Mouse (Mus musculus): ENCODE measurements at regions not wholly inside any gene's neighbourhood (a gene's known extent, or its start where the extent isn't known, plus 50 kb on each side); places are given as distances from the start of the nearest gene placed in this dataset.

DNA sequence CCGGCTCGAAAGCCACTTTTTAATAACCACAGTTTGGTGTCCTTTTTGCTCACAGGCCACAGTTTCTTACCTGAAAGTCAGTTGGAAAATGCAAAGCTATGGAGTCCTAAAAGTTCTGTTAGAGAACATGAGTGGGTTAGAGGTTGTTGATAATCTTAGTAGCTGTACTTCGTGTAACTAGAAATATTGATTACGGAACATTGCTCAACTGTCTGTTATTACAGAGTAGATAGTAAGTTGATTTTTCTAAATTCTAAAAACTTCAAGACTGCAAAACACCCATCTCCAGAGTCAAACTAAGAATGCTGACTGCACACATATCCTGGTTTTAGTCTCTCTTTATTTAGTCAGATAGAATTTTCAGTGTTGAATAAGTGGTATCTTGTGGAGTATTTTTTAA is 111.0 kb downstream of the Slc38a4 start:
- DNase-seq (ENCODE audit: extremely low spot score in 1 of 2, low spot score in 1 of 2), result no peak

- no peak for DNase-seq (ENCODE audit: extremely low spot score in 1 of 2, low spot score in 1 of 2)
Observed at GRCm38 (mm10) chr15:96942651-96943050, 113.1 kb downstream of the Slc38a4 start.

DNA sequence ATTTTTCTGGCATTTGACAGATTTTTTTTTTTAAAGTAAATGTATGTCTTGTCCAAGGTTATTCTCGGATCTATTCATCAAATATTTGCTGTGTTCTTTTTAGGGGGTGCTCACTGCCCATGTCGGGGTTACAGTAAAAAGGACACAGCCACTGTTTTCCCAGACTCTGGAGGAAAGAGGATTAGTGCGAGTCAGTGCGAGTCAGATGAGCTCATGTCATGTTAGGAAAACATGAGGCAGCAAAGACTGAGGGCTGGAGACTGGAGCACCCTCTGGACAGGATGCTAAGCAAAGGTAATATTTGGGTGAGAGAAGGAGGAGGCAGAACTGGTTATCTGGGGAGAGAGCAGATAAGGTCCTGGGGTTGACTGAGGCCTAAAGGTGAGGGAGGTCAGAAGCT is 117.3 kb downstream of the Slc38a4 start:
- no peak for DNase-seq (ENCODE audit: extremely low spot score in 1 of 2, low spot score in 1 of 2)

- DNase-seq (ENCODE audit: extremely low spot score in 1 of 2, low spot score in 1 of 2), result no peak
Observed at GRCm38 (mm10) chr15:96937623-96938022, 118.1 kb downstream of the Slc38a4 start.

DNA sequence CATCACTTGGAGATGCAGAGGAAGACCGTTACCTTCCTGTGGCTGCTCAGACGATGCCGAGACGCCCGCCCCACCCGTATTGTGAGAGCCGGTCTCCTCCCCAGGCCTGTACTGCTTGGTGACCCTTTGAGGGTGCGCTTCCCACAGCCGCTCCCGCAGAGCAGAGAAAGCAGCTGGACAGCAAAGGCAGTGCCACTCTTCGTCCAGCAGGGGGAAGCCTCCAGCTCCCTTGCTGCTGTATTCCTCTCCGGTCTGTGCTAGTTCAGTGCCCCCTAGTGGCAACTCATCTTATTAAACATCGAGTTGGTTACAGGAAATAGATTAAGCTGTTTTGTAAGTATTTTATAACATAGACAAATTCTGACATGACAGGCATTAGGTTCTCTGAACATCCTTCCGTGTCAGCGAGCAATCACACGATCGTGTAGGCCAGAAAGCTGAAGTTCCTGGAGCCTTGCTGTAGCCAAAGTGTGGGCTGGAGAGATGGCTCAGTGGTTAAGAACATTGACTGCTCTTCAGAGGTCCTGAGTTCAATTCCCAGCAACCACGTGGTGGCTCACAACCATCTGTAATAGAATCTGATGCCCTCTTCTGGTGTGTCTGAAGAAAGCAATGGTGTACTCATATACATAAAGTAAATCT is 118.9 kb downstream of the Slc38a4 start:
- DNase-seq (ENCODE audit: extremely low spot score in 1 of 2, low spot score in 1 of 2), result peak; percentile 80 to 98

- DNase-seq (ENCODE audit: extremely low spot score in 1 of 2, low spot score in 1 of 2), result no peak
Observed at GRCm38 (mm10) chr15:96936216-96936615, 119.5 kb downstream of the Slc38a4 start.

DNA sequence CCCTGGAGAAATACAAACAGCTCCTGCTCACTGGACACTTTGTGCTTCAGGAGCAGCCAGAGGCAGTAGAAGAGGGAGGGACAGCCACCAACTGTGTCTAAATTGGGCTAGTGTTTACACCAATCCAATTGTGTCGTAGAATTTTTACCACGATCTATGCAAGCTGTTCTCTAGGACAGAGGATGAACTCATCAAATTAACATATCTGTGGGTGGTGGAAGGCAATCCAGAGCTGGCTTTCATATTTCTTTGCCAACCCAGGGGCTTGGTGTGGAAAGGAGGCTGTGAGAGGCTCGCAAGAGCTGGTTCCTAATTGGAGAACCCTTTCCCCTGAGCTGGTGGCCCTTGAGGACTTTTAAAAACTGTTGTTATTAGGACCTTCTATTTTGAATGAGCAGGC is 122.3 kb downstream of the Slc38a4 start:
- DNase-seq (ENCODE audit: extremely low spot score in 1 of 2, low spot score in 1 of 2), result peak; percentile 64 to 71

GRCm38 (mm10) chr15:96930531-96930930 is 125.2 kb downstream of the Slc38a4 start:
- DNase-seq (ENCODE audit: extremely low spot score in 1 of 2, low spot score in 1 of 2), result no peak

DNA sequence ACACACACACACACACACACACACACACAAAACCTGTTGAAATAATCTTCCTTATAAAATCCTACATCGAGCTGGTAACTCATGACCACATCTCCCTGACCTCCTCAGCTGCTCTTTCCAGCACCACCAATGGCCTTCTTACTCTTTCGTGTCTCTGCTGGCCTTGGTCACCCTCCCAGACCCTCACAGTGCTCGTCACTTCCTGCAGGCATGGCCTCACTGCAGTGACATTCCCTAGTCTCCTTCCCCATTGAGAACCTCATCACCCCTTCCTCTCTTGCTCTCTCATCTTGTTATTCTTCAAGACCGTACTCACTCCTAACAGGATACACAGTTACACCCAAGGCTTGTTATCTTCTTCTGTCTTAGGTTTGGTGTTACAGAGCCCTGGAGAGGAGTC is 126.0 kb downstream of the Slc38a4 start:
- no peak for DNase-seq (ENCODE audit: extremely low spot score in 1 of 2, low spot score in 1 of 2)

- DNase-seq (ENCODE audit: extremely low spot score in 1 of 2, low spot score in 1 of 2), result no peak
Observed at GRCm38 (mm10) chr15:96928692-96929091, 127.1 kb downstream of the Slc38a4 start.

GRCm38 (mm10) chr15:96927674-96928073 is 128.1 kb downstream of the Slc38a4 start:
- DNase-seq (ENCODE audit: extremely low spot score in 1 of 2, low spot score in 1 of 2), result no peak

GRCm38 (mm10) chr15:96926660-96927059 is 129.1 kb downstream of the Slc38a4 start:
- no peak for DNase-seq (ENCODE audit: extremely low spot score in 1 of 2, low spot score in 1 of 2)

- DNase-seq (ENCODE audit: extremely low spot score in 1 of 2, low spot score in 1 of 2), result no peak
Observed at GRCm38 (mm10) chr15:96916586-96916985, 139.2 kb downstream of the Slc38a4 start.

DNA sequence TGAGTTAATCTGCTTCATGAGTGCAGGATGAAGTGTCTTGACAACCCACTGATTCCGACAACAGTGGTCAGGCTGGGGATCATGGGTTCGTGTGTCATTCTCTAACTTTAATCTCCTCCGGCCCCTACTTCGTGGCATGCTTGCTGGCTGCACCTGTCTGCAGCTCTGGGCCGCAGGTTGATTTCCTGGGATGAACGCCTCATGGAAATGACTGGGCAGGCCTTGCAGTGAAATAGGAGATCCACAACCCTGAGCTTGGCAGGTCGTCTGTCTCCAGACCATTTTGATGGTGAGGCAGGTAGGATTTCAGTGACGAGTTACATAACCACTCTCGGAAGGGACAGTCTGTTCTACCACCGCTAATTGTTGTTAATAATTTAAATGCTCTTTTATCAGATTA is 140.2 kb downstream of the Slc38a4 start:
- no peak for DNase-seq (ENCODE audit: extremely low spot score in 1 of 2, low spot score in 1 of 2)

- DNase-seq (ENCODE audit: extremely low spot score in 1 of 2, low spot score in 1 of 2), result no peak
Observed at GRCm38 (mm10) chr15:96914988-96915387, 140.8 kb downstream of the Slc38a4 start.

- no peak for DNase-seq (ENCODE audit: extremely low spot score in 1 of 2, low spot score in 1 of 2)
Observed at GRCm38 (mm10) chr15:96905520-96905919, 150.2 kb downstream of the Slc38a4 start.

- DNase-seq (ENCODE audit: extremely low spot score in 1 of 2, low spot score in 1 of 2), result no peak
Observed at GRCm38 (mm10) chr15:96903461-96903860, 152.3 kb downstream of the Slc38a4 start.

DNA sequence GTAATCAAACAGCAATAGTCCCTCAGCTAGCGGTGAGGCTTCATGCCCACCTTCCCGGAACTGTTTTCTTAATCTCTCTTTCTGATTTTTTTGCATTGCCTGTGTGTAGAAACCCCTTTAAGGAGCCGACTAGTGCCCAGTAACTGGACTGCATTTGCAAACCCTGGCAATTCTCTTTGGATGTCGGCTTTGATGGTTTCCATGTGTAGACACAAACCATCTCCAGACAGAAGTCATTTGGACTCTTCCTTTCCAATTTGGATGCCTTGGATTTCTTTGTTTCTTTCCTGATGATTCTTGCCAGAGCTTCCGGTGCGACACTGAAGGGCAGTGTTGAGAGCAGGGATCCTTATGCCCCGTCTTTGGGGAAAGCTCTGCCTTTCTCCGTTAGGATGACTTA is 153.0 kb downstream of the Slc38a4 start:
- no peak for DNase-seq (ENCODE audit: extremely low spot score in 1 of 2, low spot score in 1 of 2)

GRCm38 (mm10) chr15:96901616-96902015 is 154.1 kb downstream of the Slc38a4 start:
- DNase-seq (ENCODE audit: extremely low spot score in 1 of 2, low spot score in 1 of 2), result no peak

DNA sequence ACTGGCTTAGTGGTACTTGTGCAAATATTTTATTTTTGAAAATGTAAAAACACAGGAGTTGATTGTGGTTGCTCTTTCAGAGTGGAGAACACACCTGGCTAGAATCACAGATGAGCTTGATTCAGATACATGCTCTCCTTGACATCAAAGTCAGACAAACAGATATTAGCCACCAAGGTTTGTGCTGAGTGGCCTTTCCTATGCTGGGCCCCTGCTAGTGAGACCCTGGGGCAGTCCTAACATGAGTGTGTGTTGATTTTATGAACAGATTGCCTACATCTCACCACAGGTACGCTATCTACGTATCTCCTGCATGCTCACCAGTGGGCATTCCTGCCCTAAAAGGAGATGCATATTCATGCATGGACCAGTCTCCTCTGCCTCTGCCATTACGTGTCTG is 157.5 kb downstream of the Slc38a4 start:
- DNase-seq (ENCODE audit: extremely low spot score in 1 of 2, low spot score in 1 of 2), result no peak

DNA sequence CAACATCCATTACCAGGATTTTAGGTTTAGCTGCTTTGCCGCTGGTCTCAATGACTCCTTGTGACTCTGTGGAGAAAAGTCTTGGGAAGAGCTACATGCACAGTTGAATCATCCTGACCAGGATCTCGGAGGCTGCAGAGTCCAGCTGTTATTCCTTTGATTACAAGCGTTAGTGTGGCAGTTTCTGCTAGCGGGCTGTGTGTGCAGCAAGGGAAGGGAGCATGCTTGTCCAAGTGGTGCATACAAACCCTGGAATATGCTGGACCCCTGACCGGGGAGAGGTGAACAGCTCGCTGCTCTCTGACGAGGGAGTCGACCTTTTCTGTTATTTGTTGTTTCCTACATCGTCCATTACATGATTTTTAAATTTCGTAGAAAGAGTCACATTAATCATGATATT is 170.9 kb downstream of the Slc38a4 start:
- no peak for DNase-seq (ENCODE audit: extremely low spot score in 1 of 2, low spot score in 1 of 2)

DNA sequence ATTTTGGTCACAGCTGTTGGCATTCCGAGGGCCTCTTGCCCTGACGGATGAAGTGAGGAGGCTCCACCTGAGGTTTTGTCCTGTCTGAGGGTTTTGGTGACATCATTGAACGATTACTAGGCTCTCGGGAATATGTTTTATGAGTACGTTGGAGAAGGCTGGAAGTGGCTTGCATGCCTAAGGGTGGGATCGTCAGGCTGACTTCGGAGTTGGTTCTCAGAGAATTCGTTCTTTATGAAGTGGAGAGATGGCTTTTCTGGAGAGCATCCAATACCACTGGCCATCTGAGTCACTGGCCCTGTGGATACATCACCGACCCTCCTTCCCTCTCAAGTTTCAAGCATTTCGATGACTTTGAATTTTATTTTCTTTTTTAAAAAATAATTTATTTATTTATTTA is 172.0 kb downstream of the Slc38a4 start:
- DNase-seq (ENCODE audit: extremely low spot score in 1 of 2, low spot score in 1 of 2), result no peak

GRCm38 (mm10) chr15:96882211-96882610 is 173.5 kb downstream of the Slc38a4 start:
- no peak for DNase-seq (ENCODE audit: extremely low spot score in 1 of 2, low spot score in 1 of 2)
